Mouse (Mus musculus) cerebellum, adult 11 months (tissue): Measurements from ENCODE around the gene Lrit3.
"Not testable (repeated sequence)": the region's sequence is repeated elsewhere in the genome, so short reads cannot be mapped to it uniquely, and the experiment has no call there.

Source experiments
- DNase-seq: peaks from one replicate; pipeline ENCODE4 v3.0.0; 2022

Gene Lrit3

GRCm38 (mm10) chr3:129766971-129767794, 36.6 kb downstream of the Lrit3 start:
- no peak for DNase-seq

GRCm38 (mm10) chr3:129766106-129766505, 37.7 kb downstream of the Lrit3 start:
- no peak for DNase-seq

- DNase-seq, result not testable (repeated sequence)
Measured at GRCm38 (mm10) chr3:129757599-129757998, 46.2 kb downstream of the Lrit3 start.

GRCm38 (mm10) chr3:129754650-129755604, 48.9 kb downstream of the Lrit3 start, which contains the start of gene Egf:
Egf (minus strand) TSS chr3:129755316.
- DNase-seq, result no peak

- no peak for DNase-seq
Measured at GRCm38 (mm10) chr3:129744803-129745202, 59.0 kb downstream of the Lrit3 start.

GRCm38 (mm10) chr3:129742781-129743180, 61.0 kb downstream of the Lrit3 start:
- DNase-seq, result no peak

- DNase-seq, result no peak
Measured at GRCm38 (mm10) chr3:129738291-129739183, 65.3 kb downstream of the Lrit3 start.
